Mouse (Mus musculus) forebrain, embryonic 14.5 days (tissue): ENCODE results near the gene Zfand6. TPM values are rescaled to one million over a fixed set of nuclear protein-coding genes. Genes with fewer than 3 reads are reported as not detected.

ENCODE experiments used
- ATAC-seq: fragments of 200-750 bp; cut with Nextera tagmentation; 2 replicates; pipeline ENCODE4 v1.8.0; 2017; ENCODE audit warnings: mild to moderate bottlenecking, moderate library complexity
- DNase-seq: peaks from one replicate; pipeline ENCODE4 v3.0.0-alpha.2; 2015; ENCODE audit warnings: low spot score
- H3K27ac ChIP-seq: fragments of 300-500 bp; sonication (generic); 2 replicates; pipeline ENCODE4 v1.5.1; 2014; ENCODE audit warnings: low read depth, mild to moderate bottlenecking, control low read depth, low read length, moderate library complexity
- H3K27me3 ChIP-seq: fragments of 300-500 bp; sonication (generic); replicated peaks from 2 replicates; pipeline ENCODE4 v1.6.1; 2014; ENCODE audit warnings: low read length, control low read depth, mixed read lengths; ENCODE audit not compliant: control insufficient read depth, insufficient read depth
- H3K36me3 ChIP-seq: fragments of 300-500 bp; sonication (generic); 2 replicates; pipeline ENCODE4 v1.6.1; 2014; ENCODE audit warnings: low read length, control low read depth; ENCODE audit not compliant: control insufficient read depth, insufficient read depth
- H3K4me1 ChIP-seq: fragments of 300-500 bp; sonication (generic); 2 replicates; pipeline ENCODE4 v1.6.1; 2014; ENCODE audit warnings: antibody characterized with exemption, low read length, control low read depth; ENCODE audit not compliant: control insufficient read depth, insufficient read depth
- H3K4me2 ChIP-seq: fragments of 300-500 bp; sonication (generic); 2 replicates; pipeline ENCODE4 v1.6.1; 2014; ENCODE audit warnings: mild to moderate bottlenecking, control low read depth, low read length
- H3K4me3 ChIP-seq: fragments of 300-500 bp; sonication (generic); 2 replicates; pipeline ENCODE4 v1.5.1; 2014; ENCODE audit warnings: low read depth, low read length, control low read depth
- H3K9ac ChIP-seq: fragments of 300-500 bp; sonication (generic); 2 replicates; pipeline ENCODE4 v1.6.1; 2014; ENCODE audit warnings: mild to moderate bottlenecking, low read length, control low read depth, moderate library complexity
- H3K9me3 ChIP-seq: fragments of 300-500 bp; sonication (generic); replicated peaks from 2 replicates; pipeline ENCODE4 v1.6.1; 2016; ENCODE audit warnings: low read length, control low read depth, mixed read lengths; ENCODE audit not compliant: control insufficient read depth
- WGBS: fragments of 180-500 bp; shearing (Covaris S2); extraction: QIAGEN DNeasy Blood & Tissue Kit; methylation state at CpG from one replicate; pipeline ENCODE4 v1.1.7; 2014; 5-methylcytosine and 5-hydroxymethylcytosine counted together
- polyA plus RNA-seq: library from polyadenylated mRNA; unstranded; fragments of >200 nt; fragmentation: Nextera tagmentation; extraction: Ambion mirVana; gene quantifications from 2 replicates; pipeline ENCODE4 v1.2.1, GENCODE M21; 2014

Gene Zfand6
- polyA plus RNA-seq, 1 experiment from 2014 or later: 234 TPM

GRCm38 (mm10) chr7:84690101-84690509 is 346 bp upstream of the Zfand6 start:
- H3K4me2 ChIP-seq: peak overlapping the region; percentile 81
- peaks cover 3% of the 10 kb centered on the region; the same call in 1 of the 2 replicates for H3K4me1 ChIP-seq
- peak overlapping the region; percentile 83 for H3K4me3 ChIP-seq
- no peak for DNase-seq
- peak overlapping the region; percentile 62 for H3K9ac ChIP-seq
- no peak overlapping the region for H3K27ac ChIP-seq
- no peaks in the 10 kb centered on the region for H3K27me3 ChIP-seq
- WGBS: 3% methylated on average over 18 of the region's 19 CpGs
- H3K9me3 ChIP-seq: no peaks in the 10 kb centered on the region
- H3K36me3 ChIP-seq: no peaks in the 10 kb centered on the region
- ATAC-seq: no peak; the same call in none of the 2 replicates

GRCm38 (mm10) chr7:84687653-84688580 is 1.8 kb downstream of the Zfand6 start:
- DNase-seq: no peak
- H3K27ac ChIP-seq: no peak overlapping the region
- H3K27me3 ChIP-seq: no peaks in the 10 kb centered on the region
- no peak overlapping the region; the same call in 1 of the 2 replicates for H3K4me2 ChIP-seq
- H3K9ac ChIP-seq: no peak overlapping the region
- H3K9me3 ChIP-seq: no peaks in the 10 kb centered on the region
- H3K4me3 ChIP-seq: no peak overlapping the region
- no peaks in the 10 kb centered on the region for H3K36me3 ChIP-seq
- H3K4me1 ChIP-seq: peaks cover 3% of the 10 kb centered on the region; the same call in 1 of the 2 replicates
- WGBS: 69% methylated on average over 12 of the region's 12 CpGs
- no peak for ATAC-seq

DNA sequence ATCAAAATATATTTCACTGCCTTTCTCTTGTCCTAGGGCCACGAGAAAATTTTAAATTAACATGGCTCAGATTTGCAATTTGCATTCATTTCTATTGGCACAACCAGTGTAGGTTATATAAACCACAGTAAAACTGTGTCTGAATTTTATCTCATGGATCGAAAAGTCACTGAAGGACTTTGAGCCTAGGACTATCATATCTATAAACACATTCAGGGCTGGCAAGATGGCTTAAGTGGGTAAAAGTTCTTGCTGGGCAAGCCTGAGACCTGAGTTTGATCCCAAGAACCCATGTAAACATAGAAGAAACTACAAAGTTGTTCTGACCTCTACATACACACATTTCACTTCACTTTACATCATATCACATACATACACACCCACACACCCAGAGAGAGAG is 3.4 kb downstream of the Zfand6 start:
- H3K9me3 ChIP-seq: no peaks in the 10 kb centered on the region
- H3K4me1 ChIP-seq: peaks cover 3% of the 10 kb centered on the region; the same call in 1 of the 2 replicates
- ATAC-seq (no peak), DNase-seq (no peak)
- no peak overlapping the region for H3K27ac ChIP-seq
- 89% methylated on average over 2 of the region's 2 CpGs for WGBS
- no peak overlapping the region for H3K4me2 ChIP-seq
- no peak overlapping the region for H3K4me3 ChIP-seq
- no peaks in the 10 kb centered on the region for H3K36me3 ChIP-seq
- H3K27me3 ChIP-seq: no peaks in the 10 kb centered on the region
- H3K9ac ChIP-seq: no peak overlapping the region

GRCm38 (mm10) chr7:84684675-84685074 is 5.1 kb downstream of the Zfand6 start:
- peaks cover 3% of the 10 kb centered on the region; the same call in 1 of the 2 replicates for H3K4me1 ChIP-seq
- ATAC-seq (no peak), DNase-seq (no peak)
- no peaks in the 10 kb centered on the region for H3K36me3 ChIP-seq
- H3K9ac ChIP-seq: no peak overlapping the region
- no peak overlapping the region for H3K4me3 ChIP-seq
- H3K27me3 ChIP-seq: no peaks in the 10 kb centered on the region
- H3K9me3 ChIP-seq: no peaks in the 10 kb centered on the region
- 98% methylated on average over 1 of the region's 1 CpGs for WGBS
- H3K27ac ChIP-seq: no peak overlapping the region
- H3K4me2 ChIP-seq: no peak overlapping the region

- Histone ChIP-seq H3K4me2 (no peak overlapping the region), H3K4me1 (peaks cover 11% of the 10 kb centered on the region), H3K27me3 (no peaks in the 10 kb centered on the region), H3K36me3 (no peaks in the 10 kb centered on the region), H3K9me3 (no peaks in the 10 kb centered on the region), H3K9ac (no peak overlapping the region), H3K27ac (no peak overlapping the region), H3K4me3 (no peak overlapping the region)
- ATAC-seq: no peak
- WGBS: 57% methylated on average over 1 of the region's 1 CpGs
- no peak for DNase-seq
Observed at GRCm38 (mm10) chr7:84681558-84681957, 8.2 kb downstream of the Zfand6 start.

DNA sequence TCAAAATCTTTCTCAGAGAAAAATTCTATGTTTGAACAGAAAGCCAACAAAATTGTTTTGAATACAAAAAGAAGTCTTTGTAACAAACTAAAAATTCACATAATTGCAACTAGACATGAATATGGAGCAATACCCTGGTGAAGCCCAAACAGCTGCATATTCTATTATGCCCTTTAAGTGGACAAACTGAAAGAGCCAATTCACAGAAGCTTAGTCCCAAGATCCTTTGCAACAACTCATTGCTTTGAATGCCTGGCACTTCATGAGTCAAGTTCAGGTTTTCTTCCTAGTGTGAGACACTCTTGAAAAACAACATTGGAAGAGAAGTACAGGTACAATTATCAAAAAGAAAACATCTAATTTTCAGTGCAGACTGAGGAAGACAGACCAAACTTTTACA is 8.8 kb downstream of the Zfand6 start:
- H3K36me3 ChIP-seq: no peaks in the 10 kb centered on the region
- peaks cover 11% of the 10 kb centered on the region for H3K4me1 ChIP-seq
- ATAC-seq (no peak), DNase-seq (peak; percentile 46)
- H3K9me3 ChIP-seq: no peaks in the 10 kb centered on the region
- H3K27ac ChIP-seq: no peak overlapping the region
- no peak overlapping the region for H3K9ac ChIP-seq
- H3K27me3 ChIP-seq: no peaks in the 10 kb centered on the region
- no peak overlapping the region for H3K4me3 ChIP-seq
- no peak overlapping the region for H3K4me2 ChIP-seq

DNA sequence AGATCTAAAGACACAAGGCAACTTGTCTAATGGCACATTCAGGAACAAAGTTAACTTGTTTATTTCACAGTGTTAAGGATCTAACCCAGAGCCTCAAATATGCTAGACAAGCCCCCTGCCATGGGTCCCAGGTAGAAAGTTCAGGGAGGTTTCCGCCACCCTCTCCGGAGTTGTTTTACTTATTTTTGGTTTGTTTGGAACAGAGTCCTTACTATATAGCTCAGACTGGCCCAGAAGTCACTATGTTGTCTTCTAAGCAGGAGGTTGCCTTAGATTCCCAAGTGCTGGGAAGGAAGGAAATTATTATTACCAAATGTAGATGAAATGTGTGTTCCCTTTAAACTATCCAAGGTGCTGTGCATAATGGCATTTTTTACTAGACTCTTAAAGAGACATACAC is 9.7 kb downstream of the Zfand6 start:
- Histone ChIP-seq H3K9ac (no peak overlapping the region), H3K9me3 (no peaks in the 10 kb centered on the region), H3K36me3 (no peaks in the 10 kb centered on the region), H3K4me3 (peak overlapping the region; percentile 45), H3K4me1 (peaks cover 11% of the 10 kb centered on the region), H3K27ac (0 out of 2 replicates have a peak overlapping the region, but pooled peaks have one; percentile 6), H3K4me2 (peak overlapping the region; percentile 52), H3K27me3 (no peaks in the 10 kb centered on the region)
- ATAC-seq (no peak), DNase-seq (no peak)
- WGBS: 61% methylated on average over 2 of the region's 2 CpGs

GRCm38 (mm10) chr7:84679264-84679663 is 10.5 kb downstream of the Zfand6 start:
- Histone ChIP-seq H3K9me3 (no peaks in the 10 kb centered on the region), H3K4me2 (peak overlapping the region; percentile 52), H3K4me3 (peak overlapping the region; percentile 45), H3K27me3 (no peaks in the 10 kb centered on the region), H3K9ac (peak overlapping the region; percentile 55), H3K36me3 (no peaks in the 10 kb centered on the region), H3K27ac (no peak overlapping the region), H3K4me1 (peaks cover 11% of the 10 kb centered on the region)
- DNase-seq: peak; percentile 96
- ATAC-seq: peak; percentile 99
- WGBS: 2% methylated on average over 4 of the region's 4 CpGs

- peaks cover 10% of the 10 kb centered on the region for H3K4me1 ChIP-seq
- 19% methylated on average over 1 of the region's 1 CpGs for WGBS
- DNase-seq: peak; percentile 63
- H3K27ac ChIP-seq: no peak overlapping the region
- H3K9ac ChIP-seq: no peak overlapping the region
- no peaks in the 10 kb centered on the region for H3K9me3 ChIP-seq
- H3K4me3 ChIP-seq: no peak overlapping the region
- no peak overlapping the region for H3K4me2 ChIP-seq
- 0 out of 2 replicates have a peak, but pooled peaks have one; percentile 46 for ATAC-seq
- no peaks in the 10 kb centered on the region for H3K27me3 ChIP-seq
- no peaks in the 10 kb centered on the region for H3K36me3 ChIP-seq
Observed at GRCm38 (mm10) chr7:84673103-84673502, 16.7 kb downstream of the Zfand6 start.
